Mouse (Mus musculus): Measurements from ENCODE around the gene Slc22a7. TPM values are rescaled to one million over a fixed set of nuclear protein-coding genes. Genes with fewer than 3 reads are reported as not detected.

The Slc22a7 gene
- polyA plus RNA-seq, 1 experiment from 2014 or later = 0.34 TPM

DNA sequence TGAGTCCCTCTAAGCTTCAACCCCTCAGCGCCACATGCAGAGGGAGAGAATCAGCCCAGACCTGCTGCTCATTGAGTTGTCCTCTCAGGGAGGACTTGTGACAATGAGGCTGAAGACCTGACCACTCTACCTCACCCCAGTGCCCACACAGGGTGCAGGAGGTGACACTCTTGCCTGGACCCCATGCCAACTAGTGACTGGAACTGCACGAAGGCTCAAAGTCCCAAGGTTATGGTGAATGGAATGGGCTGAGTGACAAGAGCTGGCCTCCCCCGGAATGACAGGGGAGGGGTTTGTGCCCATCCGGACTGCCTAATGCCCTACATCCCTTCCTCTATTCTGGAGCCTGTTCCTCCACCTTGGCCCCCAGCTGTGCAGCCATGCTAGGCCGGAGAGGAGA lies 14.4 kb upstream of the Slc22a7 start:
- Histone ChIP-seq H3K27ac (ENCODE audit: low read depth) (no peak overlapping the region), H3K9me3 (ENCODE audit: low read length) (no peaks in the 10 kb centered on the region), H3K4me2 (ENCODE audit: low read depth, low read length) (no peak overlapping the region), H3K4me1 (ENCODE audit: insufficient read depth) (peaks cover 10% of the 10 kb centered on the region), H3K36me3 (replicated peaks; ENCODE audit: insufficient read depth, low read length) (no peaks in the 10 kb centered on the region), H3K4me3 (ENCODE audit: low read depth, low read length) (no peak overlapping the region), H3K9ac (replicated peaks) (no peak overlapping the region), H3K27me3 (ENCODE audit: insufficient read depth, low read length) (peaks cover 41% of the 10 kb centered on the region)
- TF ChIP-seq EP300 (IDR thresholded peaks at IDR 0.05; ENCODE audit: low read depth) = no peak
- no peak for TF ChIP-seq CTCF (IDR thresholded peaks at IDR 0.05; ENCODE audit: low read depth)
- 36% methylated on average over 5 of the region's 5 CpGs for WGBS (ENCODE audit: insufficient replicate concordance)
- DNase-seq = no peak
- ATAC-seq = peak; percentile 57; the same call in 1 of the 2 replicates

GRCm38 (mm10) chr17:46446264-46446663 lies 8.0 kb upstream of the Slc22a7 start:
- peaks cover 40% of the 10 kb centered on the region for H3K27me3 ChIP-seq (ENCODE audit: insufficient read depth, low read length)
- ATAC-seq (no peak), DNase-seq (no peak)
- 85% methylated on average over 16 of the region's 16 CpGs for WGBS (ENCODE audit: insufficient replicate concordance)
- no peak overlapping the region for H3K4me3 ChIP-seq (ENCODE audit: low read depth, low read length)
- no peak overlapping the region for H3K4me2 ChIP-seq (ENCODE audit: low read depth, low read length)
- H3K4me1 ChIP-seq (ENCODE audit: insufficient read depth) = no peaks in the 10 kb centered on the region
- H3K9ac ChIP-seq (replicated peaks) = no peak overlapping the region
- no peaks in the 10 kb centered on the region for H3K9me3 ChIP-seq (ENCODE audit: low read length)
- H3K27ac ChIP-seq (ENCODE audit: low read depth) = no peak overlapping the region
- no peaks in the 10 kb centered on the region for H3K36me3 ChIP-seq (replicated peaks; ENCODE audit: insufficient read depth, low read length)
- TF ChIP-seq CTCF (IDR thresholded peaks at IDR 0.05; ENCODE audit: low read depth) (no peak), EP300 (IDR thresholded peaks at IDR 0.05; ENCODE audit: low read depth) (no peak)

DNA sequence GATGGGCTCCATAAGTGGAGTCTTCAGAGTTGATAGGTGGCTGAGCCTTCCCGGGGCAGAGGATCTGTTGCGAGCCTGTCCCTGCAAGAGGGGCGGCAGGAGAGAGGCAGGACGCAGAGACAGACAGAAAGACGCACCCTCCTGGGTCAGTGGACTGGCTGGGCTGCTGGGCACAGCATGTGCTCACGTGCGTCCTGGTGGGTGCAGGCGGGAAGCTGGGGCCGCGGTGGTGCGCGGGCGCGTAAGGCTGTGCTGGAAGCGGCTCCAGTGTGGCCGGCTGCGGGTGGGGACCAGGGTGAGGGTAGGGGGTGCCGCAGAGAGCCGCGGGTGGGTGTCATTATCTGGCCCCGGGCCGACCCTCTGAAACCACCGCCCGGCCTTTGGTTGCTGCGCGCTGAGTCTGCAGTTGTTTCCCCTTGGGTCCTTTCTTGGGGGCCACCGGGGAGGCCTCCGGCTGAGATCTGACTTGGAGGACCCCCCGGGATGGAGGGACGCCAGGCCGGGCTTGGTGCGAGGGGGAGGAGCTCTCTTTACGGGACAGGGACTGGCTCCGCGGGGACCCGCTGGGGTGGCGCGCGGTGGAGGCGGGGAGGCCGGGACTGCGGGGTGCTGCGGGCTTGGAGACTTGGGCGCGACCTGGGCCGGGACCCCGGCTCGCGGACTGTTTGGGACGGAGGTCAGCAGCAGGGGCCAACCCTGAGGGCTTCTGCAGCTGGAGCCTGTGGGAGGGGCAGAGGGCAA lies 6.8 kb upstream of the Slc22a7 start:
- no peak overlapping the region for H3K27ac ChIP-seq (ENCODE audit: low read depth)
- peaks cover 40% of the 10 kb centered on the region for H3K27me3 ChIP-seq (ENCODE audit: insufficient read depth, low read length)
- WGBS (ENCODE audit: insufficient replicate concordance) = 5% methylated on average over 47 of the region's 50 CpGs
- ATAC-seq (no peak), DNase-seq (no peak)
- no peak overlapping the region for H3K4me3 ChIP-seq (ENCODE audit: low read depth, low read length)
- H3K4me2 ChIP-seq (ENCODE audit: low read depth, low read length) = no peak overlapping the region
- no peak overlapping the region for H3K9ac ChIP-seq (replicated peaks)
- no peaks in the 10 kb centered on the region for H3K36me3 ChIP-seq (replicated peaks; ENCODE audit: insufficient read depth, low read length)
- no peaks in the 10 kb centered on the region for H3K9me3 ChIP-seq (ENCODE audit: low read length)
- TF ChIP-seq EP300 (IDR thresholded peaks at IDR 0.05; ENCODE audit: low read depth) = no peak
- TF ChIP-seq CTCF (IDR thresholded peaks at IDR 0.05; ENCODE audit: low read depth) = no peak
- H3K4me1 ChIP-seq (ENCODE audit: insufficient read depth) = no peaks in the 10 kb centered on the region

DNA sequence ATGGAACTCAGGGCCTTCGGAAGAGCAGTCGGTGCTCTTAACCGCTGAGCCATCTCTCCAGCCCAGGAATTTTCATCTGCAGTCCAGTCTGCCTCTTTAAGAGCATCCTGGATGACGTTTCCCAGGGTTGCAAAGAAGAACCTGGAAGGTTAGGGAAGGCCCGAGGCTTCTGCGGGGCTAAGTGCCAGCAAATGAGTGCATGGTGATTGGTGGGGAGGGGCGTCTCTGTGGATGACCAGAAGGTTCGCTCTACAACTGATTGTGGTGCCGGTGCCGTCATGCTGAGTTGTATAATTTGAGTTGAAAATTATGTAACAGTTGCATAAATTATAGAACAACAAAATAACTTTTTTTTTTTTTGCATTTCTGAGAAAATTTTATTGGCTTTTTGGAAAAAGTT lies 919 bp upstream of the Slc22a7 start:
- 86% methylated on average over 10 of the region's 10 CpGs for WGBS (ENCODE audit: insufficient replicate concordance)
- TF ChIP-seq EP300 (IDR thresholded peaks at IDR 0.05; ENCODE audit: low read depth) (no peak), CTCF (IDR thresholded peaks at IDR 0.05; ENCODE audit: low read depth) (no peak)
- Histone ChIP-seq H3K4me3 (ENCODE audit: low read depth, low read length) (no peak overlapping the region), H3K9me3 (ENCODE audit: low read length) (no peaks in the 10 kb centered on the region), H3K27ac (ENCODE audit: low read depth) (no peak overlapping the region), H3K36me3 (replicated peaks; ENCODE audit: insufficient read depth, low read length) (no peaks in the 10 kb centered on the region), H3K27me3 (ENCODE audit: insufficient read depth, low read length) (peaks cover 20% of the 10 kb centered on the region), H3K4me1 (ENCODE audit: insufficient read depth) (no peaks in the 10 kb centered on the region), H3K9ac (replicated peaks) (no peak overlapping the region), H3K4me2 (ENCODE audit: low read depth, low read length) (no peak overlapping the region)
- ATAC-seq (no peak), DNase-seq (no peak)

- peak; percentile 54 for ATAC-seq
- Histone ChIP-seq H3K4me1 (ENCODE audit: insufficient read depth) (no peaks in the 10 kb centered on the region), H3K9ac (replicated peaks) (no peak overlapping the region), H3K4me3 (ENCODE audit: low read depth, low read length) (no peak overlapping the region), H3K27ac (ENCODE audit: low read depth) (no peak overlapping the region), H3K4me2 (ENCODE audit: low read depth, low read length) (no peak overlapping the region), H3K36me3 (replicated peaks; ENCODE audit: insufficient read depth, low read length) (no peaks in the 10 kb centered on the region), H3K27me3 (ENCODE audit: insufficient read depth, low read length) (peaks cover 3% of the 10 kb centered on the region; the same call in 1 of the 2 replicates), H3K9me3 (ENCODE audit: low read length) (no peaks in the 10 kb centered on the region)
- TF ChIP-seq EP300 (IDR thresholded peaks at IDR 0.05; ENCODE audit: low read depth) = no peak
- TF ChIP-seq CTCF (IDR thresholded peaks at IDR 0.05; ENCODE audit: low read depth) = peak; percentile 65
- DNase-seq = no peak
- WGBS (ENCODE audit: insufficient replicate concordance) = 26% methylated on average over 23 of the region's 23 CpGs
Measured at GRCm38 (mm10) chr17:46436672-46437366, 1.4 kb downstream of the Slc22a7 start.

- Histone ChIP-seq H3K36me3 (replicated peaks; ENCODE audit: insufficient read depth, low read length) (no peaks in the 10 kb centered on the region), H3K9me3 (ENCODE audit: low read length) (no peaks in the 10 kb centered on the region), H3K4me2 (ENCODE audit: low read depth, low read length) (no peak overlapping the region), H3K9ac (replicated peaks) (no peak overlapping the region), H3K4me3 (ENCODE audit: low read depth, low read length) (no peak overlapping the region), H3K27me3 (ENCODE audit: insufficient read depth, low read length) (peaks cover 5% of the 10 kb centered on the region; the same call in 1 of the 2 replicates), H3K4me1 (ENCODE audit: insufficient read depth) (no peaks in the 10 kb centered on the region), H3K27ac (ENCODE audit: low read depth) (no peak overlapping the region)
- 9% methylated on average over 17 of the region's 17 CpGs for WGBS (ENCODE audit: insufficient replicate concordance)
- TF ChIP-seq CTCF (IDR thresholded peaks at IDR 0.05; ENCODE audit: low read depth) (no peak), EP300 (IDR thresholded peaks at IDR 0.05; ENCODE audit: low read depth) (no peak)
- DNase-seq (no peak), ATAC-seq (peak; percentile 64)
Measured at GRCm38 (mm10) chr17:46433627-46434026, 4.6 kb downstream of the Slc22a7 start.

Measured in liver, postnatal 0 days (tissue).